Mouse (Mus musculus) heart, adult 2 months (tissue): ENCODE measurements around the gene Tunar. TPM values are rescaled to one million over a fixed set of nuclear protein-coding genes. Genes with fewer than 3 reads are reported as not detected.

Experiments
- DNase-seq, 2 experiments: peaks; one replicate each; pipeline ENCODE4 v3.0.0; 2021
- H3K27ac ChIP-seq: fragments of 200-600 bp; 2 replicates; pipeline ENCODE4 v1.8.1; 2022
- H3K27me3 ChIP-seq: fragments of 200-500 bp; 2 replicates; pipeline ENCODE4 v1.6.1; 2012; ENCODE audit warnings: mild to moderate bottlenecking, low read length, inconsistent platforms, mixed read lengths; ENCODE audit not compliant: control insufficient read depth, insufficient read depth
- H3K36me3 ChIP-seq: fragments of 200-500 bp; 2 replicates; pipeline ENCODE4 v1.6.1; 2012; ENCODE audit warnings: low read length, inconsistent platforms; ENCODE audit not compliant: control insufficient read depth, insufficient read depth
- H3K4me1 ChIP-seq: fragments of 200-500 bp; 2 replicates; pipeline ENCODE4 v1.6.1; 2011; ENCODE audit warnings: low read length; ENCODE audit not compliant: control insufficient read depth, insufficient read depth
- H3K4me3 ChIP-seq: fragments of 200-600 bp; 2 replicates; pipeline ENCODE4 v1.8.1; 2022
- H3K79me2 ChIP-seq: fragments of 200-500 bp; replicated peaks from 2 replicates; pipeline ENCODE4 v1.6.1; 2012; ENCODE audit warnings: mild to moderate bottlenecking, inconsistent platforms, low read length, moderate library complexity, mixed read lengths; ENCODE audit not compliant: control insufficient read depth, insufficient read depth
- H3K9ac ChIP-seq: fragments of 200-500 bp; 2 replicates; pipeline ENCODE4 v1.6.1; 2012; ENCODE audit warnings: low read depth, mild to moderate bottlenecking, control low read depth, inconsistent platforms, low read length, mixed read lengths
- CTCF ChIP-seq: fragments of 200-600 bp; IDR thresholded peaks from 2 replicates; pipeline ENCODE4 v1.8.1; 2022; ENCODE audit warnings: antibody characterized with exemption, mild to moderate bottlenecking, moderate library complexity
- EP300 ChIP-seq: fragments of 200-500 bp; IDR thresholded peaks from 2 replicates; pipeline ENCODE4 v1.6.1; 2011; ENCODE audit warnings: low read depth, low read length, control low read depth; ENCODE audit not compliant: insufficient read depth
- POLR2A ChIP-seq: fragments of 200-500 bp; IDR thresholded peaks from 2 replicates; pipeline ENCODE4 v1.6.1; 2011; ENCODE audit warnings: mild to moderate bottlenecking, low read depth, low read length, control low read depth; ENCODE audit not compliant: insufficient read depth
- WGBS: fragments of 180-500 bp; shearing (Covaris S2); methylation state at CpG from one replicate; pipeline ENCODE4 v1.1.7; 2018; 5-methylcytosine and 5-hydroxymethylcytosine counted together
- intact Hi-C: fragments of 180-260 bp; cut with DNase I; formaldehyde crosslinking; loops from one replicate; pipeline ENCODE4 v1.15.1; 2025
- long read RNA-seq: library from polyadenylated mRNA; stranded (forward); transcript quantifications from one replicate; pipeline ENCODE4 v2.0.0, GENCODE M21; 2021
- polyA plus RNA-seq: library from polyadenylated mRNA; depleted of rRNA; stranded (reverse); fragments of >200 nt; gene quantifications from 2 replicates; pipeline ENCODE4 v1.2.3, GENCODE M21; 2012; rRNA removed
- total RNA-seq, 2 experiments: library from RNA; stranded (reverse); gene quantifications; 2 replicates each; pipeline ENCODE4 v1.2.3; 2021

Tunar gene
- total RNA-seq (under 1 TPM; 0.09 to 0.10 TPM), polyA plus RNA-seq (not detected in 2 replicates)
- long read RNA-seq: 0 reads

DNA sequence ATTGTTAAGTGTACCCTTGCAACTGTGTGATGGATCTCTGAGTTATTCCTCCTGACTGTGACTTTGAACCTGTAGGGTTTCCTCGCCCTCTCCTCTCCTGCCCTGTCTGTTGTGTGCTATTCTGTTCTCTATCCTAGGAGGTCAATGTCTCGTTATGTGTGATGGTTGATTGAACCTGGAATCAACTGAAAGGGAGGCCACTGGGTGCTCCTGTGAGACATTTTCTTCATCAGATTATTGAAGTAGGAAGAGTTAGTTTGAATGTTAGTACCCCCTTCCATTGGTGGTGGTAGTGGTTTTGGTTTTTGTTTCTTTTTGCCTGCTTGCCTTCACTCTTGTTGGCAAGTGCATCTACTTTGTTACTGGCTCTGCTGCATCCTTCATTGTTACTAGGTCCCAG, at the start of gene Tunar:
Gene Tunar (plus strand): TSS at position 301 of the 400 bp plus-strand sequence.
- no peak within 1 kb of the TSS for H3K9ac ChIP-seq
- no peaks in the 10 kb centered on the region for H3K4me1 ChIP-seq
- no peak for DNase-seq
- WGBS: 78% methylated on average over 2 of the region's 2 CpGs
- TF ChIP-seq POLR2A (no peak), CTCF (no peak), EP300 (no peak)
- H3K27me3 ChIP-seq: peaks cover 6% of the 10 kb centered on the region; the same call in 1 of the 2 replicates
- no peaks in the 10 kb centered on the region for H3K36me3 ChIP-seq
- H3K4me3 ChIP-seq: no peak within 1 kb of the TSS
- intact Hi-C loops: no loop called here
- H3K27ac ChIP-seq: no peak within 1 kb of the TSS
- H3K79me2 ChIP-seq: no peaks in the 10 kb centered on the region

GRCm38 (mm10) chr12:105312571-105313035, 21.1 kb upstream of the Tunar start:
- intact Hi-C loops: no loop called here
- WGBS: 43% methylated on average over 5 of the region's 5 CpGs
- Histone ChIP-seq H3K4me3 (no peak overlapping the region), H3K79me2 (no peaks in the 10 kb centered on the region), H3K27me3 (no peaks in the 10 kb centered on the region), H3K4me1 (no peaks in the 10 kb centered on the region), H3K36me3 (no peaks in the 10 kb centered on the region), H3K27ac (no peak overlapping the region), H3K9ac (no peak overlapping the region)
- DNase-seq: no peak
- TF ChIP-seq EP300: no peak
- no peak for TF ChIP-seq CTCF
- no peak for TF ChIP-seq POLR2A

DNA sequence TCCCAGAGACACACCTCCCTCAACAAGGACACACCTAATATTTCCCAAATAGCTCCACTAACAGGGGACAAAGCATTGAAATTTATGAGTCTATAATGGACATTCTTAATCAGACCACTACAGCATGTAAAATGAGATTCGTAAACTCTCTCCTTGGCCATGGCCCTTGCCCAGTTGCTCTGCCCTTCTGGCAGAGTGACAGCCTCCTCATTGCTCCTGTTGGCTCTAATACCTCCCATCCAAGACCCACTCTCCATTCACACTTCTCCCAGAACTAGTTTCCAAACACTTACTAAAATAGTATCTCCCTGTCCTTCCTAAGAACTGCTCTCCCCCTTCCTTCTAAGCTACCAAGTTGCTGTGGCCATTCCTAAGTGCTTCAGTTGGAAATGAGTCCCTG, 19.3 kb upstream of the Tunar start:
- H3K4me3 ChIP-seq: no peak overlapping the region
- H3K9ac ChIP-seq: no peak overlapping the region
- TF ChIP-seq EP300 (no peak), POLR2A (no peak), CTCF (no peak)
- 94% methylated on average over 1 of the region's 1 CpGs for WGBS
- no peaks in the 10 kb centered on the region for H3K27me3 ChIP-seq
- no peak overlapping the region for H3K27ac ChIP-seq
- intact Hi-C loops: no loop called here
- DNase-seq: no peak
- H3K36me3 ChIP-seq: no peaks in the 10 kb centered on the region
- H3K79me2 ChIP-seq: no peaks in the 10 kb centered on the region
- no peaks in the 10 kb centered on the region for H3K4me1 ChIP-seq

DNA sequence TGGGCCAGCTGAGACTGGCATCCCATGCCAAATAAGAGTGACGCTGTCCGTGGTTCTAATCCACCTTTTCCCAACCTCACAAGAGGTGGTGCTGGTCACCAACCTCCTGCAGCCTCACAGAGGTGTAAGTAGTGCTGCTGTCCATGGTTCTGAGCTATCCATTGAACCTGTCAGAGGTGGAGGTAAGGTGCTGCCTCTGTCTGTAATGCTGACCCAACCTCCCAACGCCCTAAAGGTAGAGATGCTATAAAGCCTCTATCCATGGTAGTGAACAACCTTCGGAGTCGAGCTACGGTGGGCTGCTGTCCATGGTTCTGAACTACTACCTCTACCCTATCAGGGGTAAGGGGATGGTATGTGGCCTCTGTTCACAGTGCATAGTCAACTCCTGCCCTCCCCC, 11.5 kb upstream of the Tunar start:
- H3K27ac ChIP-seq: no peak overlapping the region
- intact Hi-C loops: no loop called here
- no peaks in the 10 kb centered on the region for H3K79me2 ChIP-seq
- TF ChIP-seq EP300 (no peak), CTCF (no peak), POLR2A (no peak)
- no peaks in the 10 kb centered on the region for H3K27me3 ChIP-seq
- DNase-seq: no peak
- no peaks in the 10 kb centered on the region for H3K36me3 ChIP-seq
- H3K4me3 ChIP-seq: no peak overlapping the region
- no peaks in the 10 kb centered on the region for H3K4me1 ChIP-seq
- WGBS: 24% methylated on average over 6 of the region's 6 CpGs
- H3K9ac ChIP-seq: no peak overlapping the region

- no peaks in the 10 kb centered on the region for H3K27me3 ChIP-seq
- no peak overlapping the region for H3K4me3 ChIP-seq
- H3K4me1 ChIP-seq: no peaks in the 10 kb centered on the region
- no peak overlapping the region for H3K27ac ChIP-seq
- no peak overlapping the region for H3K9ac ChIP-seq
- no peak for TF ChIP-seq POLR2A
- TF ChIP-seq EP300: no peak
- TF ChIP-seq CTCF: no peak
- no peak for DNase-seq
- 58% methylated on average over 5 of the region's 5 CpGs for WGBS
- H3K79me2 ChIP-seq: no peaks in the 10 kb centered on the region
- intact Hi-C loops: no loop called here
- H3K36me3 ChIP-seq: no peaks in the 10 kb centered on the region
Observed at GRCm38 (mm10) chr12:105327051-105327450, 6.6 kb upstream of the Tunar start.

GRCm38 (mm10) chr12:105328396-105328795, 5.3 kb upstream of the Tunar start:
- Histone ChIP-seq H3K9ac (no peak overlapping the region), H3K27ac (no peak overlapping the region), H3K4me3 (no peak overlapping the region), H3K27me3 (no peaks in the 10 kb centered on the region), H3K79me2 (no peaks in the 10 kb centered on the region), H3K4me1 (no peaks in the 10 kb centered on the region), H3K36me3 (no peaks in the 10 kb centered on the region)
- 52% methylated on average over 11 of the region's 11 CpGs for WGBS
- no peak for DNase-seq
- no peak for TF ChIP-seq POLR2A
- no peak for TF ChIP-seq CTCF
- no peak for TF ChIP-seq EP300
- intact Hi-C loops: no loop called here
